Mouse (Mus musculus) kidney, adult 2 months (tissue): Measurements from ENCODE around the gene Srebf2. TPM values are rescaled to one million over a fixed set of nuclear protein-coding genes. Genes with fewer than 3 reads are reported as not detected.

Experiments used
- DNase-seq: peaks from one replicate; pipeline ENCODE4 v3.0.0; 2021
- H3K27ac ChIP-seq: fragments of 200-500 bp; 2 replicates; pipeline ENCODE4 v1.5.1; 2012; ENCODE audit warnings: low read depth, low read length, control low read depth, inconsistent platforms; ENCODE audit not compliant: insufficient read depth
- H3K27me3 ChIP-seq: fragments of 200-500 bp; replicated peaks from 2 replicates; pipeline ENCODE4 v1.6.1; 2012; ENCODE audit warnings: mild to moderate bottlenecking, moderate library complexity, low read length, inconsistent platforms; ENCODE audit not compliant: control insufficient read depth, insufficient read depth
- H3K36me3 ChIP-seq: fragments of 200-500 bp; 2 replicates; pipeline ENCODE4 v1.6.1; 2012; ENCODE audit warnings: mild to moderate bottlenecking, moderate library complexity, low read length, inconsistent platforms; ENCODE audit not compliant: control insufficient read depth, insufficient read depth
- H3K4me1 ChIP-seq: fragments of 200-500 bp; 2 replicates; pipeline ENCODE4 v1.6.1; 2011; ENCODE audit warnings: low read length; ENCODE audit not compliant: control insufficient read depth, insufficient read depth
- H3K4me3 ChIP-seq: fragments of 200-500 bp; 2 replicates; pipeline ENCODE4 v1.5.1; 2011; ENCODE audit warnings: mild to moderate bottlenecking, low read depth, low read length, control low read depth; ENCODE audit not compliant: insufficient read depth
- CTCF ChIP-seq: fragments of 200-500 bp; conservative IDR thresholded peaks from 2 replicates; pipeline ENCODE4 v1.5.1; 2011; ENCODE audit warnings: low read depth, mild to moderate bottlenecking, control low read depth, low read length, moderate library complexity, mixed read lengths; ENCODE audit not compliant: insufficient read depth, insufficient read length
- POLR2A ChIP-seq: fragments of 200-500 bp; IDR thresholded peaks from one replicate; pipeline ENCODE4 v1.6.1; 2011; ENCODE audit warnings: low read depth, low read length, control low read depth
- WGBS: fragments of 180-500 bp; shearing (Covaris S2); methylation state at CpG from one replicate; pipeline ENCODE4 v1.1.7; 2018; 5-methylcytosine and 5-hydroxymethylcytosine counted together
- polyA plus RNA-seq: library from polyadenylated mRNA; depleted of rRNA; stranded (reverse); fragments of >200 nt; gene quantifications from 2 replicates; pipeline ENCODE4 v1.2.3, GENCODE M21; 2012

The Srebf2 gene
- polyA plus RNA-seq, 1 experiment = 102 TPM

- Histone ChIP-seq H3K36me3 (no peaks in the 10 kb centered on the region), H3K27me3 (no peaks in the 10 kb centered on the region), H3K4me1 (peaks cover 19% of the 10 kb centered on the region; the same call in 1 of the 2 replicates), H3K4me3 (peak overlapping the region; percentile 51), H3K27ac (peak overlapping the region; percentile 93)
- WGBS = 25% methylated on average over 11 of the region's 11 CpGs
- peak; percentile 10 for DNase-seq
- TF ChIP-seq POLR2A (no peak), CTCF (no peak)
Observed at GRCm38 (mm10) chr15:82145851-82146769, 871 bp upstream of the Srebf2 start.

- peak; percentile 64 for DNase-seq
- TF ChIP-seq POLR2A (no peak), CTCF (no peak)
- 1% methylated on average over 50 of the region's 50 CpGs for WGBS
- peaks cover 23% of the 10 kb centered on the region; the same call in 1 of the 2 replicates for H3K4me1 ChIP-seq
- H3K27me3 ChIP-seq = no peaks in the 10 kb centered on the region
- H3K4me3 ChIP-seq = peak overlapping the region; percentile 76
- peak overlapping the region; percentile 48; the same call in 1 of the 2 replicates for H3K27ac ChIP-seq
- no peaks in the 10 kb centered on the region for H3K36me3 ChIP-seq
Observed at GRCm38 (mm10) chr15:82147611-82148111, 680 bp downstream of the Srebf2 start.

DNA sequence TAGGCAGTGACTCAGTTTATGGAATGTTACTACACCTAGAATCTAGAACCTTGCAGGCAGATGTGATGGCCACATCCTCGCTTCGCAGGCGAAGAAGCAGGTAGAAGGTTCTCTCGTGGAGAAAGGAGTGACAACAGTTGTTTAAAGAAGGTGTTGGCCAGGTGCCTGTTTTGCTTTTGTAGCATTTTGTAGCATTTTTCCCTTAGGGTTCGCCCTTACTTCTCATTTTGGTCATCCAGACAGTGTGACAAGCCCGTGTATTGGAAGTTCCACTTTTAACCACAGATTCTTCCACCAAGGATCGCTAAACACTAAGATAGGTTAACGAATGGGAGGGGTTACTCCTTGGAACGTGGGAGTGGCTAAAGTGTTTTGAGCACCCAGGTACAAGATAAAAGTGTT lies 1.5 kb downstream of the Srebf2 start:
- Histone ChIP-seq H3K36me3 (no peaks in the 10 kb centered on the region), H3K4me1 (peaks cover 23% of the 10 kb centered on the region; the same call in 1 of the 2 replicates), H3K4me3 (peak overlapping the region; percentile 76), H3K27me3 (no peaks in the 10 kb centered on the region), H3K27ac (no peak overlapping the region)
- 34% methylated on average over 9 of the region's 9 CpGs for WGBS
- TF ChIP-seq CTCF = no peak
- no peak for TF ChIP-seq POLR2A
- peak; percentile 56 for DNase-seq

DNA sequence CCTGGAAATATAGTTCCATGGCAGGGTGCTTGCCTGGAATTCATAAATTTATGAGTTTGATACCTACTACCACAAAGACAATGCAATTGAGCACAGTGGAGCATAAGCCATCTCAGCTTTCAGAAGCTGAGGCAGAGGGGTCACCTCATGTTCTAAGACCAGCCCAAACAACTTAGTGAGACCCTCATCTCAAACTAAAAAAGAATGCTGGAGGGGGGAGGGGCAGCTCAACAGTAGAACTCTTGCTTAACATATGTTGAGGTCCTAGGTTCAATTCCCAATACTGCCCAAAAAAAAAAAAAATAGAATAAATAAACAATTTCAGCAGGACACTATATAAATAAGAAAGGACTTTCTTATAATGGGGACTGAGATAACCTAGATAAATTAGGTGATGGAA lies 3.1 kb downstream of the Srebf2 start:
- H3K27ac ChIP-seq = no peak overlapping the region
- peaks cover 23% of the 10 kb centered on the region; the same call in 1 of the 2 replicates for H3K4me1 ChIP-seq
- no peak for DNase-seq
- H3K27me3 ChIP-seq = no peaks in the 10 kb centered on the region
- TF ChIP-seq POLR2A = no peak
- no peak for TF ChIP-seq CTCF
- H3K4me3 ChIP-seq = no peak overlapping the region
- no peaks in the 10 kb centered on the region for H3K36me3 ChIP-seq

DNA sequence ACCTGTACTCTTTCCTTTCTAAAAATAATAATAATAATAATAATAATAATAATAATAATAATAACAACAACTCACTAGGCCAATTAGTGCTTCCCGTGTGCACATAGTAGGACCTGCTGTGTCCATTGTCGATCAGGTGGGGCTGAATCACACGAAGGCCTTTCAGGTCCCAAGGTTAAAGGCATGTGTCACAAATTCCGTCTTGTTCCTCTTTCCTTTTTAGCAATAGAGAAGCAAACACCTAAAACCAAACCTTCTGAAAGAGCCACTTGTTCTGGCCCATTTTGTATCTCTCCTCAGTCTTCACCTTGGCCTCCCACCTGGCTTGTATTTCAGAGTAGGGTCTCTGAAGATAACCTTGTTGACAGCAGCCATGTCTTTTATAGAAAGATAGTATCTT lies 4.2 kb downstream of the Srebf2 start:
- Histone ChIP-seq H3K27me3 (no peaks in the 10 kb centered on the region), H3K4me1 (peaks cover 21% of the 10 kb centered on the region; the same call in 1 of the 2 replicates), H3K36me3 (no peaks in the 10 kb centered on the region), H3K27ac (no peak overlapping the region), H3K4me3 (no peak overlapping the region)
- no peak for TF ChIP-seq CTCF
- TF ChIP-seq POLR2A = no peak
- DNase-seq = no peak
- 89% methylated on average over 4 of the region's 4 CpGs for WGBS

DNA sequence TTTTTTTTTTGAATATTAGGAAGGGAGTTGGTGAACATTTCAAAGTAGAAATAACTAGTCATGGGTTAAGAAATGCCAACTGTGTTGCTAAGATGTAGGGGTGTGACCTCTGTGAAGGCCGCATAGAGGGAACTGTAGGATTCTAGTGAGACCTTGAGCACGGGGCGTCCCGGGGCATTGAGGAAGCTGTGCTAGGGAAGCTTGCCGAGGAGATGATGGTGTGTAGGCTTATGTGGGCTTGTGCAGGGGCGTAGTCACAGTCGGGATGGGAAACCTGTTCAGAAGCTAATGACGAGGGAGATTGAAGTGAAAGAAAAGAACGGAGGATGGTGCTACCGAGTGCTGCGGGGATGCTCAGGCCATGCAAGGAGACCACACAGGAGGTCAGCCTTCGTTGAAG lies 5.0 kb downstream of the Srebf2 start:
- no peak for TF ChIP-seq CTCF
- TF ChIP-seq POLR2A = no peak
- WGBS = 78% methylated on average over 12 of the region's 12 CpGs
- H3K36me3 ChIP-seq = no peaks in the 10 kb centered on the region
- DNase-seq = no peak
- no peaks in the 10 kb centered on the region for H3K27me3 ChIP-seq
- H3K27ac ChIP-seq = no peak overlapping the region
- H3K4me3 ChIP-seq = no peak overlapping the region
- H3K4me1 ChIP-seq = peaks cover 20% of the 10 kb centered on the region; the same call in 1 of the 2 replicates

DNA sequence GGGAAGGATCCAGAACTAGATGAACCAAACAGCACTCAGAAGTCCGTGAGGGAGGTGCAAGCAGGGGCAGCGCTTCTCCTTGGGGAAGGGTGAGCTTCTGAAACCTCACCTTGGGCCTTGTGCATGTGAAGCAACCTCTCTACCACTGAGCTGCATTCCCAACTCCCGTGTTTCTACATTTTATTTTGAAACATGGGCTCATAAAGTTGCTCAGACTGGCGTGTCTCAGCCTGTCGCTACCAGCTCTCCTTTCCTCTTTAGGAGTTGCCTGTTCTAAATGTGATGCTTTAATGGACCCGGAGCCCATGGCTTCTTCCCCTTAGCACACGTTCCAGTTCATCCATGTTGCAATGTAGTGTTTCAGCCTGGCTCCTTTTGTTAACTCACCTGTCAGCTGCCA lies 5.5 kb downstream of the Srebf2 start:
- no peak overlapping the region for H3K4me3 ChIP-seq
- TF ChIP-seq CTCF (no peak), POLR2A (no peak)
- no peaks in the 10 kb centered on the region for H3K27me3 ChIP-seq
- DNase-seq = no peak
- WGBS = 66% methylated on average over 7 of the region's 7 CpGs
- peaks cover 20% of the 10 kb centered on the region; the same call in 1 of the 2 replicates for H3K4me1 ChIP-seq
- no peaks in the 10 kb centered on the region for H3K36me3 ChIP-seq
- H3K27ac ChIP-seq = no peak overlapping the region
